Mouse (Mus musculus) midbrain, embryonic 13.5 days (tissue): Measurements from ENCODE around the gene Clpx. TPM values are rescaled to one million over a fixed set of nuclear protein-coding genes. Genes with fewer than 3 reads are reported as not detected.
"Not testable (repeated sequence)": the region's sequence is repeated elsewhere in the genome, so short reads cannot be mapped to it uniquely, and the experiment has no call there.

ENCODE experiments used
- ATAC-seq: fragments of 200-750 bp; cut with Nextera tagmentation; 2 replicates; pipeline ENCODE4 v1.8.0; 2017; ENCODE audit warnings: mild to moderate bottlenecking, moderate TSS enrichment, moderate library complexity
- H3K27ac ChIP-seq: fragments of 300-500 bp; sonication (generic); 2 replicates; pipeline ENCODE4 v1.5.1; 2015; ENCODE audit warnings: inconsistent platforms, mild to moderate bottlenecking, moderate library complexity
- H3K27me3 ChIP-seq: fragments of 300-500 bp; sonication (generic); 2 replicates; pipeline ENCODE4 v1.6.1; 2015; ENCODE audit warnings: mild to moderate bottlenecking, inconsistent platforms
- H3K36me3 ChIP-seq: fragments of 300-500 bp; sonication (generic); 2 replicates; pipeline ENCODE4 v1.6.1; 2015; ENCODE audit warnings: mild to moderate bottlenecking, inconsistent platforms
- H3K4me1 ChIP-seq: fragments of 300-500 bp; sonication (generic); replicated peaks from 2 replicates; pipeline ENCODE4 v1.6.1; 2015; ENCODE audit warnings: inconsistent platforms
- H3K4me2 ChIP-seq: fragments of 300-500 bp; sonication (generic); replicated peaks from 2 replicates; pipeline ENCODE4 v1.6.1; 2015; ENCODE audit warnings: moderate library complexity, mild to moderate bottlenecking, inconsistent platforms
- H3K4me3 ChIP-seq: fragments of 300-500 bp; sonication (generic); replicated peaks from 2 replicates; pipeline ENCODE4 v1.5.1; 2015; ENCODE audit warnings: mild to moderate bottlenecking, inconsistent platforms
- H3K9ac ChIP-seq: fragments of 300-500 bp; sonication (generic); replicated peaks from 2 replicates; pipeline ENCODE4 v1.6.1; 2015; ENCODE audit warnings: mild to moderate bottlenecking, inconsistent platforms
- H3K9me3 ChIP-seq: fragments of 300-500 bp; sonication (generic); 2 replicates; pipeline ENCODE4 v1.6.1; 2016; ENCODE audit warnings: mild to moderate bottlenecking, inconsistent platforms
- WGBS: fragments of 180-500 bp; shearing (Covaris S2); methylation state at CpG from one replicate; pipeline ENCODE4 v1.1.7; 2015; 5-methylcytosine and 5-hydroxymethylcytosine counted together
- polyA plus RNA-seq: library from polyadenylated mRNA; unstranded; fragments of >200 nt; fragmentation: Nextera tagmentation; extraction: Ambion mirVana; gene quantifications from 2 replicates; pipeline ENCODE4 v1.2.1, GENCODE M21; 2015

Clpx gene
- polyA plus RNA-seq, 1 experiment from 2014 or later = 42.5 TPM

GRCm38 (mm10) chr9:65267742-65268515 is 26.1 kb upstream of the Clpx start:
- WGBS = 23% methylated on average over 7 of the region's 7 CpGs
- no peaks in the 10 kb centered on the region for H3K27me3 ChIP-seq
- no peak overlapping the region for H3K4me2 ChIP-seq
- ATAC-seq = peak; percentile 95
- H3K36me3 ChIP-seq = no peaks in the 10 kb centered on the region
- no peak overlapping the region for H3K9ac ChIP-seq
- H3K4me1 ChIP-seq = peaks cover 19% of the 10 kb centered on the region
- no peaks in the 10 kb centered on the region for H3K9me3 ChIP-seq
- no peak overlapping the region for H3K4me3 ChIP-seq
- peak overlapping the region; percentile 89 for H3K27ac ChIP-seq

- Histone ChIP-seq H3K9me3 (no peaks in the 10 kb centered on the region), H3K27ac (no peak overlapping the region), H3K4me1 (peaks cover 6% of the 10 kb centered on the region), H3K4me3 (no peak overlapping the region), H3K27me3 (no peaks in the 10 kb centered on the region), H3K4me2 (no peak overlapping the region), H3K36me3 (no peaks in the 10 kb centered on the region), H3K9ac (no peak overlapping the region)
- WGBS = 93% methylated on average over 13 of the region's 13 CpGs
- no peak for ATAC-seq
Observed at GRCm38 (mm10) chr9:65273048-65273809, 20.8 kb upstream of the Clpx start.

- 86% methylated on average over 4 of the region's 4 CpGs for WGBS
- H3K27ac ChIP-seq = no peak overlapping the region
- no peaks in the 10 kb centered on the region for H3K9me3 ChIP-seq
- no peak overlapping the region for H3K4me3 ChIP-seq
- H3K4me1 ChIP-seq = no peaks in the 10 kb centered on the region; the same call in 1 of the 2 replicates
- H3K27me3 ChIP-seq = no peaks in the 10 kb centered on the region
- H3K4me2 ChIP-seq = no peak overlapping the region
- no peaks in the 10 kb centered on the region for H3K36me3 ChIP-seq
- no peak overlapping the region for H3K9ac ChIP-seq
- ATAC-seq = no peak
Observed at GRCm38 (mm10) chr9:65273873-65274272, 20.2 kb upstream of the Clpx start.

- not testable (repeated sequence) for H3K36me3 ChIP-seq, H3K9me3 ChIP-seq, H3K4me1 ChIP-seq, H3K4me2 ChIP-seq, ATAC-seq, H3K9ac ChIP-seq, H3K27me3 ChIP-seq, H3K4me3 ChIP-seq, H3K27ac ChIP-seq
- WGBS = 70% methylated on average over 3 of the region's 3 CpGs
Observed at GRCm38 (mm10) chr9:65274851-65275250, 19.2 kb upstream of the Clpx start.

GRCm38 (mm10) chr9:65275810-65276530 is 18.1 kb upstream of the Clpx start:
- 82% methylated on average over 4 of the region's 4 CpGs for WGBS
- ATAC-seq = no peak
- Histone ChIP-seq H3K9me3 (no peaks in the 10 kb centered on the region), H3K4me3 (no peak overlapping the region), H3K27me3 (no peaks in the 10 kb centered on the region), H3K36me3 (no peaks in the 10 kb centered on the region), H3K27ac (no peak overlapping the region), H3K9ac (no peak overlapping the region), H3K4me2 (no peak overlapping the region), H3K4me1 (no peaks in the 10 kb centered on the region)

- Histone ChIP-seq H3K4me1 (no peaks in the 10 kb centered on the region), H3K27ac (no peak overlapping the region), H3K4me2 (no peak overlapping the region), H3K36me3 (no peaks in the 10 kb centered on the region), H3K9ac (no peak overlapping the region), H3K9me3 (no peaks in the 10 kb centered on the region), H3K4me3 (no peak overlapping the region), H3K27me3 (no peaks in the 10 kb centered on the region)
- ATAC-seq = no peak
- WGBS = 66% methylated on average over 5 of the region's 5 CpGs
Observed at GRCm38 (mm10) chr9:65281536-65282151, 12.4 kb upstream of the Clpx start.

- no peaks in the 10 kb centered on the region for H3K36me3 ChIP-seq
- no peaks in the 10 kb centered on the region for H3K4me1 ChIP-seq
- no peak overlapping the region for H3K4me2 ChIP-seq
- WGBS = 2% methylated on average over 3 of the region's 3 CpGs
- no peak overlapping the region for H3K27ac ChIP-seq
- H3K4me3 ChIP-seq = no peak overlapping the region
- H3K9me3 ChIP-seq = no peaks in the 10 kb centered on the region
- H3K27me3 ChIP-seq = no peaks in the 10 kb centered on the region
- ATAC-seq = peak; percentile 68; the same call in 1 of the 2 replicates
- no peak overlapping the region for H3K9ac ChIP-seq
Observed at GRCm38 (mm10) chr9:65283301-65283700, 10.8 kb upstream of the Clpx start.

GRCm38 (mm10) chr9:65288252-65288651 is 5.8 kb upstream of the Clpx start:
- 91% methylated on average over 5 of the region's 5 CpGs for WGBS
- not testable (repeated sequence) for ATAC-seq, H3K9ac ChIP-seq, H3K9me3 ChIP-seq, H3K27me3 ChIP-seq, H3K36me3 ChIP-seq, H3K4me2 ChIP-seq, H3K27ac ChIP-seq, H3K4me1 ChIP-seq, H3K4me3 ChIP-seq

GRCm38 (mm10) chr9:65289988-65290387 is 4.1 kb upstream of the Clpx start:
- H3K27me3 ChIP-seq = no peaks in the 10 kb centered on the region
- H3K9ac ChIP-seq = no peak overlapping the region
- peaks cover 12% of the 10 kb centered on the region for H3K4me1 ChIP-seq
- no peaks in the 10 kb centered on the region for H3K9me3 ChIP-seq
- WGBS = 94% methylated on average over 4 of the region's 4 CpGs
- no peak overlapping the region for H3K4me3 ChIP-seq
- H3K4me2 ChIP-seq = no peak overlapping the region
- no peak for ATAC-seq
- no peak overlapping the region for H3K27ac ChIP-seq
- no peaks in the 10 kb centered on the region for H3K36me3 ChIP-seq

- Histone ChIP-seq H3K27ac (no peak overlapping the region), H3K4me3 (no peak overlapping the region), H3K4me2 (no peak overlapping the region), H3K4me1 (peaks cover 26% of the 10 kb centered on the region), H3K36me3 (0 out of 2 replicates have a peak, but pooled peaks cover 1% of the 10 kb centered on the region), H3K9ac (no peak overlapping the region), H3K9me3 (no peaks in the 10 kb centered on the region), H3K27me3 (no peaks in the 10 kb centered on the region)
- ATAC-seq = no peak
- 94% methylated on average over 3 of the region's 3 CpGs for WGBS
Observed at GRCm38 (mm10) chr9:65292421-65292820, 1.6 kb upstream of the Clpx start.

GRCm38 (mm10) chr9:65293119-65293518 is 941 bp upstream of the Clpx start:
- Histone ChIP-seq H3K27me3 (no peaks in the 10 kb centered on the region), H3K4me1 (peaks cover 26% of the 10 kb centered on the region), H3K27ac (no peak overlapping the region), H3K4me2 (peak overlapping the region; percentile 77), H3K9me3 (no peaks in the 10 kb centered on the region), H3K9ac (peak overlapping the region; percentile 73), H3K36me3 (0 out of 2 replicates have a peak, but pooled peaks cover 7% of the 10 kb centered on the region), H3K4me3 (peak overlapping the region; percentile 97)
- 44% methylated on average over 5 of the region's 5 CpGs for WGBS
- ATAC-seq = no peak
